Mouse (Mus musculus) hindbrain, embryonic 14.5 days (tissue): ENCODE measurements at regions not wholly inside any gene's neighbourhood (a gene's known extent, or its start where the extent isn't known, plus 50 kb on each side); places are given as distances from the start of the nearest gene placed in this dataset.

ENCODE experiments used
- ATAC-seq: fragments of 200-750 bp; cut with Nextera tagmentation; 2 replicates; pipeline ENCODE4 v1.8.0; 2017; ENCODE audit warnings: moderate number of reproducible peaks, mild to moderate bottlenecking, moderate TSS enrichment, moderate library complexity; ENCODE audit not compliant: low FRiP score
- DNase-seq: peaks from one replicate; pipeline ENCODE4 v3.0.0-alpha.2; 2015; ENCODE audit warnings: low spot score
- H3K27ac ChIP-seq: fragments of 300-500 bp; sonication (generic); 2 replicates; pipeline ENCODE4 v1.5.1; 2014; ENCODE audit warnings: mild to moderate bottlenecking, moderate library complexity
- H3K27me3 ChIP-seq: fragments of 300-500 bp; sonication (generic); 2 replicates; pipeline ENCODE4 v1.6.1; 2014; ENCODE audit warnings: mild to moderate bottlenecking, low read length, mixed read lengths; ENCODE audit not compliant: control insufficient read depth, insufficient read depth
- H3K36me3 ChIP-seq: fragments of 300-500 bp; sonication (generic); replicated peaks from 2 replicates; pipeline ENCODE4 v1.6.1; 2014; ENCODE audit not compliant: control insufficient read depth, insufficient read depth
- H3K4me1 ChIP-seq: fragments of 300-500 bp; sonication (generic); replicated peaks from 2 replicates; pipeline ENCODE4 v1.6.1; 2014; ENCODE audit warnings: antibody characterized with exemption, low read length, mixed read lengths; ENCODE audit not compliant: control insufficient read depth, insufficient read depth
- H3K4me2 ChIP-seq: fragments of 300-500 bp; sonication (generic); replicated peaks from 2 replicates; pipeline ENCODE4 v1.6.1; 2014; ENCODE audit warnings: mild to moderate bottlenecking, moderate library complexity
- H3K4me3 ChIP-seq: fragments of 300-500 bp; sonication (generic); replicated peaks from 2 replicates; pipeline ENCODE4 v1.5.1; 2014; ENCODE audit warnings: mild to moderate bottlenecking, low read length
- H3K9ac ChIP-seq: fragments of 300-500 bp; sonication (generic); 2 replicates; pipeline ENCODE4 v1.6.1; 2014
- H3K9me3 ChIP-seq: fragments of 300-500 bp; sonication (generic); 2 replicates; pipeline ENCODE4 v1.6.1; 2016; ENCODE audit warnings: low read length; ENCODE audit not compliant: control insufficient read depth
- WGBS: fragments of 180-500 bp; shearing (Covaris S2); extraction: QIAGEN DNeasy Blood & Tissue Kit; methylation state at CpG from one replicate; pipeline ENCODE4 v1.1.7; 2014; 5-methylcytosine and 5-hydroxymethylcytosine counted together

GRCm38 (mm10) chr8:79452101-79452500, 52.8 kb upstream of the Smad1 start:
- no peak for DNase-seq
- Histone ChIP-seq H3K27ac (no peak overlapping the region), H3K4me1 (no peaks in the 10 kb centered on the region), H3K27me3 (no peaks in the 10 kb centered on the region), H3K9me3 (no peaks in the 10 kb centered on the region), H3K4me2 (no peak overlapping the region), H3K4me3 (no peak overlapping the region), H3K36me3 (no peaks in the 10 kb centered on the region), H3K9ac (no peak overlapping the region)
- no peak for ATAC-seq

GRCm38 (mm10) chr8:79449453-79449852, 50.1 kb upstream of the Smad1 start:
- H3K9me3 ChIP-seq = no peaks in the 10 kb centered on the region
- no peak for DNase-seq
- H3K4me1 ChIP-seq = no peaks in the 10 kb centered on the region
- no peaks in the 10 kb centered on the region for H3K27me3 ChIP-seq
- H3K4me3 ChIP-seq = no peak overlapping the region
- no peak overlapping the region for H3K4me2 ChIP-seq
- no peak overlapping the region for H3K27ac ChIP-seq
- no peak for ATAC-seq
- no peak overlapping the region for H3K9ac ChIP-seq
- 96% methylated on average over 3 of the region's 3 CpGs for WGBS
- H3K36me3 ChIP-seq = no peaks in the 10 kb centered on the region
